Mouse (Mus musculus): ENCODE results near the gene Tnfaip8l1. TPM values are rescaled to one million over a fixed set of nuclear protein-coding genes. Genes with fewer than 3 reads are reported as not detected.

Gene Tnfaip8l1
- polyA plus RNA-seq, 1 experiment from 2014 or later = 9.8 TPM

DNA sequence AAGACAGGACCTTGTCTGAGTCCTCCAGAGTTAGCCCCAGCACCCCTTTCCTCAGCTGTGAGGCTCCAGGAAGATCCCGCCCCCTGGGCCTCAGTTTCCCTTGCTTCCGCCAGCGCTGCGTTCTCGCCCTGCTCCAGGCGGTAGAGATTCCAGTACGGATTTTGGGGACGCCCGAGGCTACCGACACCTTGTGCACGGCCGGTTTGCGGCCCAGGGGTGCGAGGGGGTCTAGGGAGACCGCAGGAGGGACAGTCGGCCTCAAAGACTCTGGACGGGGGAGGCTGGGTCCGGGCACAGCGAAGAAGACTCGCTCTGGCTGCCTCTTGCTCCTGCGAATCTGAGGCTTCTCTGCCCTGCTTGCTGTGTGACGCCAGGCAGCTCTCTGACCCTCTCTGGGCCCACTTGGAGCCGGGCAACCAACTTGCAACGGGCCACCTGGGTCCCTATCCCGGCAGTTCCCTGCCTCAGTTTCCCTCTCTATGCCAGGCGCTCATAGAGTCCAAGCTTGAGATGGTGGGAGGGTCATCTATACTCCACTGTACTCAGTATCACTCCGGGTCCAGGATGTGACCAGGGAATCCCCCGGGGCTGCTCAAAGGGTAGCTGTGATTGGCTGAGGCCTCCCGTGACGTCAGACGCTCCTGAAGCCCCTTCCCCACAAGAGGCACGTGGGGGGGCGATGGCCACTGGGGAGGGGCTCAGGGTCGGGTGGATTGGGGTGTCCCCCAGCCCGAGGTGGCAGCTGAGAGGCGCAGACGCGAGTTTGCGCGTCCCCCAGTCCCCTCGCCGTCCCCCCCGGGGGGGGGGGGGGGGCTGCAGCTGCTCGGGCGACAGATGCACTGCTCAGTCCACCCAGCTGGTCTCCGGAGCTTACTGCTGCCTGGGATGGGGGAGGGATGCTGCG lies 20.3 kb upstream of the Tnfaip8l1 start:
- H3K36me3 ChIP-seq = no peaks in the 10 kb centered on the region
- H3K9ac ChIP-seq = peak overlapping the region; percentile 44
- no peak overlapping the region for H3K27ac ChIP-seq
- under 1% methylated on average over 44 of the region's 47 CpGs for WGBS
- H3K27me3 ChIP-seq (replicated peaks) = peaks cover 61% of the 10 kb centered on the region
- peak overlapping the region; percentile 39 for H3K4me3 ChIP-seq
- ATAC-seq (ENCODE audit: low FRiP score, low read depth) = peak; percentile 73
- peak overlapping the region; percentile 69 for H3K4me2 ChIP-seq (replicated peaks)
- H3K4me1 ChIP-seq = peaks cover 46% of the 10 kb centered on the region
- no peaks in the 10 kb centered on the region for H3K9me3 ChIP-seq

DNA sequence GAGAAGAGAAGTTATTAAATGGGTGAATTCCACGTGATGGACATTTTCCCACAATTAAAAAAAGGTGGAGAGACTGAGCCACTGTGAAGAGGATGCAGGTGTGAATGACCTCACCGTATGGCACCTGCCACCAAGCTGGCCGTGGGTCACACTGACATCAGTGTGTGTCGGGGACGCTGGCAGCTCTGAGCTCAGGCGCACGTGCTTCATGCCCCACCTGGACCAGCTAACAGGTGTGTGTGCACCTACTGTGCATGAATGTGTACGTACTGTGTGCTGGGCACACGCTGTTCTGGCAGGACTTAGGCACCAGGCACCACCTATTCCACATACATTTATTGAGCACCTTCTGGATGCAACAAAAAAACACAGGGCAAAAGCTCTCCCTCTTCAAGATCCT lies 17.7 kb upstream of the Tnfaip8l1 start:
- Histone ChIP-seq H3K9ac (no peak overlapping the region), H3K4me1 (peaks cover 36% of the 10 kb centered on the region), H3K27me3 (replicated peaks) (peaks cover 70% of the 10 kb centered on the region)

DNA sequence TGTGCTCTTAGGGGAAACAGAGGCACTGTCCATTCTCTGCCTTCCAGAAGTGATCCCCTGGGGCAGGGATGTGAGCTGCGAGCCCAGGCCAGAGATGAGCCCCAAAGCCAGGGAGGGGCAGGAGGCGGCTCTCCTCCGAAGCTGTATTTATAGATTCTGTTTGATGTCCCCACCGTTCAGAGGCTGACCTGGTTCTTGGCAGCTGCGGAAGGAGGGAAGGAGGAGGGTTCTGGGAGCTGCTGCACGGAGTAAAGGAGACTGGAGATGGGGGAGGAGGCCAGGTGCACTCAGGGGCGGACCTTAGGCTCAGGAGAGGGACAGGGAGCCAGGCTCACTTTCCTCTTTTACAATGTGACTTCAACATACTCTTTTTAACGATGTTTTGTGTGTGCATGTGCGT lies 16.1 kb upstream of the Tnfaip8l1 start:
- H3K4me3 ChIP-seq = no peak overlapping the region
- no peak for ATAC-seq (ENCODE audit: low FRiP score, low read depth)
- H3K36me3 ChIP-seq = no peaks in the 10 kb centered on the region
- peaks cover 31% of the 10 kb centered on the region for H3K4me1 ChIP-seq
- no peak overlapping the region for H3K27ac ChIP-seq
- H3K4me2 ChIP-seq (replicated peaks) = no peak overlapping the region
- H3K9me3 ChIP-seq = no peaks in the 10 kb centered on the region
- no peak overlapping the region for H3K9ac ChIP-seq
- 15% methylated on average over 9 of the region's 9 CpGs for WGBS
- H3K27me3 ChIP-seq (replicated peaks) = peaks cover 71% of the 10 kb centered on the region

More for the DNA sequence above, 17.7 kb upstream of the Tnfaip8l1 start:
- Histone ChIP-seq H3K36me3 (no peaks in the 10 kb centered on the region), H3K4me3 (no peak overlapping the region), H3K4me2 (replicated peaks) (no peak overlapping the region), H3K9me3 (no peaks in the 10 kb centered on the region), H3K27ac (no peak overlapping the region)
- no peak for ATAC-seq (ENCODE audit: low FRiP score, low read depth)
- 72% methylated on average over 9 of the region's 9 CpGs for WGBS

DNA sequence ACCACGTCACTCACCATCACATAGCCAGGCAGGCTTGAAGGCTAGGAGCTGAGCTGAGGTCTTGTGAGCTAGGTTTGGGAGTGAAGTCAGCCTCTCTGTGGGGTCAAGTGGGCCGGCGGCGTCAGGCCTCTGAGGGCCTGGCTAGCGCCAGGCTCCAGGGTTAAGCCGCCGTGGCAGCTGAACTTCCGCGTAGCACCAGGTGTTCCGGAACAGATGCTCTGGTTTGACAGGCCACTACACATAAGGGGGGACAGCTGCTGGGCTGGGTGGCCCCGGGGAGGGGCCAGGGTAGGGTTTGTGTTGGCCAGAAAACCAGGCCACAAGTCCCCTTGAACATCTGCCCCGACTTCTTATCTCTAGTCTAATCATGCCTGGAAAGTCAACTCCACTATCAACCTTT lies 14.9 kb upstream of the Tnfaip8l1 start:
- Histone ChIP-seq H3K9me3 (no peaks in the 10 kb centered on the region), H3K4me3 (no peak overlapping the region), H3K4me1 (peaks cover 20% of the 10 kb centered on the region), H3K36me3 (no peaks in the 10 kb centered on the region), H3K27ac (no peak overlapping the region), H3K4me2 (replicated peaks) (no peak overlapping the region), H3K27me3 (replicated peaks) (peaks cover 63% of the 10 kb centered on the region), H3K9ac (no peak overlapping the region)
- ATAC-seq (ENCODE audit: low FRiP score, low read depth) = no peak
- WGBS = 56% methylated on average over 12 of the region's 12 CpGs

DNA sequence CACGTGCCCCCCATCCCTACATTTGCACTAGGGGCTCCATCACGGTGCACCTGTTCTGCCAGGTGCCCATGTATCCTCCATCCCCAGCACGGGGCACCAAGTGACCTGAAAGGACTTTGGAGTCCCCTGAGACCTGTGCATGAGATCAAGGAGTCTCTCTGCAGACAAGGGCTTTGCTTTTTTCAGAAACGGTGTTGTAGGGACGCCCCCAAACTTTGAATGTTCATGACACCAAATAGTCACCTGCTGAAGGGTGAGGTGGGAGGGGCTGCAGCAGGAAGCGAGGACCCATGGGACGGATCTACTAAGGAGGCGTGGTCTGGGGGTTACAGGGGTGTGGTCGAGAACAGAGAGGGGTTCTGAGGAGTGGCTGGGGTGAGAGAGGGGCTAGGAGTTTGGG lies 14.0 kb upstream of the Tnfaip8l1 start:
- WGBS = 17% methylated on average over 9 of the region's 9 CpGs
- no peak for ATAC-seq (ENCODE audit: low FRiP score, low read depth)
- Histone ChIP-seq H3K27ac (no peak overlapping the region), H3K9ac (no peak overlapping the region), H3K4me2 (replicated peaks) (peak overlapping the region; percentile 59), H3K36me3 (no peaks in the 10 kb centered on the region), H3K4me3 (peak overlapping the region; percentile 28; the same call in 1 of the 2 replicates), H3K9me3 (no peaks in the 10 kb centered on the region), H3K4me1 (peaks cover 15% of the 10 kb centered on the region), H3K27me3 (replicated peaks) (peaks cover 62% of the 10 kb centered on the region)

DNA sequence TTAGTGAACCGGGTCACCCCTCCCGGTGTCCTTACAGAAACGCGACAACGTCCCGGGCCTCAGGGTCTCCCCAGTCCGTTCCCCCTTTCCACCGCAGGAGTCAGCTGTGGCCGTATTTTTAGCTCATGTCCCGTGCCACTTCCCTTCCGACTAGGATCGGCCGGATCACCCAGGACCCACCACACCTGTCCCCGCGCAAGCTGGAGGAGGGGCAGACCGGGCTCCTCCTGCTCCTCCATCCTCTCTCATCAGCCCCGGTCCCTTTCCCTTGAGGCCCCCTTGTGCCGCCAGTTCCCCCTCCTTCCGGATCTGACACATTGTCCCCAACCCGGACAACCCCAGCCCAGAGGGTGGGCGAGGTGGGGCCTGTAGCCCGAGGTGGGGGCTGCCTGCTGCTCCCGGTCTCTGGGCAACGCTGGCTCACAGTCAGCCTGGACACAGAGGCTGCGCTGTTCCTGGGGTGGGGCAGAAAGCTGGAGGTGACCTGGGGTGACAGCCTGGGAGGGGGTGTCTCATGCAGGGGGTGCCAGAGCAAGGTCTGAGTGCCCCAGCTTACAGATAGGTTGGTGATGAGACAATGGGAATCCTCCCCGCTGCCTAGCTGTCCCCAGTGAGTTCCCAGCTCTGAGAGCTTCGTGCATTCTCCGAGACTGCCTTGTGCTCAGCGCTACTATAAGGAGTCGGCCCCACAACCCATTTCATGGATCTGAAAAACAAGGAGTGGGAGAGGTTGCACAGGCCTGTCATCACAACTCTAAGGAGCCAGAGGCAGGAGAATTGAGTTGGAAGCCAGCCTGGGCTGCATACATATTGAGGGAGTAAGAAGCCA lies 13.3 kb upstream of the Tnfaip8l1 start:
- H3K27me3 ChIP-seq (replicated peaks) = peaks cover 57% of the 10 kb centered on the region
- ATAC-seq (ENCODE audit: low FRiP score, low read depth) = peak; percentile 21; the same call in 1 of the 2 replicates

DNA sequence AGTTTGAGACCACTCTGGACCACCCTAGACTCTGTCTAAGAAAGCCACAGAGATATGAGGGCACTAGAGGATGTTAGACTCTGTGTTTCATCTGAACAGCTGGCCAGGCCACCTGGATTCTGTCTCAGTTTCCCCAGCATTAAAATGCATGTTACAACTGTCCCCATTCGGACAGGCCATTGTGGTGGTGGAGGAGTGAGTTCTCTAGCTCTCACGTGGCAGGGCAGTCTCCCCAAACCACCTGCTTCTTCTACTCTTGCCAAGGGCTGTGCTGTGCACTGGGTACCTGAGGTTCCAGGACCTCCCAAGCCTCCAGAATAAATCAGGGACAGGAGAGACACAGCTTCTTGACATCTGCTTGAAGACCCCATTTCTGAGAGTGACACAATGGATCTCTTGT lies 12.4 kb upstream of the Tnfaip8l1 start:
- WGBS = 32% methylated on average over 2 of the region's 2 CpGs

More for the DNA sequence above, 13.3 kb upstream of the Tnfaip8l1 start:
- 1% methylated on average over 30 of the region's 30 CpGs for WGBS
- H3K27ac ChIP-seq = no peak overlapping the region
- no peaks in the 10 kb centered on the region for H3K36me3 ChIP-seq
- peak overlapping the region; percentile 64 for H3K9ac ChIP-seq
- no peaks in the 10 kb centered on the region for H3K9me3 ChIP-seq
- peak overlapping the region; percentile 59 for H3K4me2 ChIP-seq (replicated peaks)
- H3K4me3 ChIP-seq = peak overlapping the region; percentile 28
- H3K4me1 ChIP-seq = peaks cover 22% of the 10 kb centered on the region

DNA sequence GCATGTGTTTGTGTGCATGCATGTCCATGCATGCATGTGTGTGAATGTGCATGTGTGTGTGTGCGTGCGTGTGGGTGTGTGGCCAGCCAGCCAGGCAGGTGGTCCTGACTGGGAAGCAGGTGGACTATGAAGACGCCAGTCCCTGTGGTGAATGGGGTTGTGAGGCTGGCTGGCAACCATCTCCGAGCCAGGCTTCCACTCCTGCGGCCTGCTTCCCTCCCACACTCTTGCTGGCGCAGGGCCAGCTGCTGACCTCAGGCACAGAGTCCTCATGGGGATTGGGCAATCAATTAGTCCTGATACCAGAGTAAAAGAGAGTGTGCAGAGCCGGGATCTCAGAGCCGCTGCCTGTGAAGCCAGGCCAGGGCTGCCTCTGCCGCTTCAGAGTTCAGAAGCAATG lies 8.6 kb upstream of the Tnfaip8l1 start:
- peak; percentile 54; the same call in 1 of the 2 replicates for ATAC-seq (ENCODE audit: low FRiP score, low read depth)
- H3K9me3 ChIP-seq = no peaks in the 10 kb centered on the region
- no peak overlapping the region for H3K4me3 ChIP-seq
- H3K27ac ChIP-seq = no peak overlapping the region; the same call in 1 of the 2 replicates
- H3K4me1 ChIP-seq = peaks cover 19% of the 10 kb centered on the region
- WGBS = 36% methylated on average over 9 of the region's 9 CpGs
- H3K27me3 ChIP-seq (replicated peaks) = peaks cover 54% of the 10 kb centered on the region
- H3K4me2 ChIP-seq (replicated peaks) = peak overlapping the region; percentile 16; the same call in 1 of the 2 replicates
- H3K9ac ChIP-seq = no peak overlapping the region
- no peaks in the 10 kb centered on the region for H3K36me3 ChIP-seq

More for the DNA sequence above, 12.4 kb upstream of the Tnfaip8l1 start:
- H3K4me3 ChIP-seq = no peak overlapping the region
- no peak for ATAC-seq (ENCODE audit: low FRiP score, low read depth)
- no peaks in the 10 kb centered on the region for H3K36me3 ChIP-seq
- H3K27ac ChIP-seq = no peak overlapping the region
- no peak overlapping the region for H3K4me2 ChIP-seq (replicated peaks)
- H3K27me3 ChIP-seq (replicated peaks) = peaks cover 55% of the 10 kb centered on the region
- H3K9ac ChIP-seq = no peak overlapping the region
- H3K4me1 ChIP-seq = peaks cover 27% of the 10 kb centered on the region
- H3K9me3 ChIP-seq = no peaks in the 10 kb centered on the region

DNA sequence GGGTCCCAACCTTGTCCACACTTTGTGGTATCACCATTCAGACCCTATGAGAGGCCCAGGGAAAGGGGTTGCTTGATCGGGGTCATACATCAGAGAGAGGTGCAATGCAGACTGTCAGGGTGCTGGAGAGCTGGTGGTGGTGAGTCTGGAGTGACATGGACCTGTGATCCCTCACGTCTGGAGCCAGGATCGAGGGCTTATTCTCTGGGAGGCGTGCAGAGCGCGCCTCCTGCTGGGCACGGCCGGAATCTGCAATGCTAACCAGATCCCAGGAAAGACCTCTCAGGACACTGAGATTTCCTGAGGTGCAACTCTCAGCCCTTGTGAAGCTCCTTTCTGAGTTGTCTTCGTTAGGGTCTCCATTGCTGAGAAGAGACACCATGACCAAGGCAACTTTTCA lies 2.5 kb upstream of the Tnfaip8l1 start:
- H3K27ac ChIP-seq = no peak overlapping the region
- no peaks in the 10 kb centered on the region for H3K36me3 ChIP-seq
- 4% methylated on average over 9 of the region's 9 CpGs for WGBS
- H3K4me2 ChIP-seq (replicated peaks) = no peak overlapping the region
- H3K4me1 ChIP-seq = peaks cover 16% of the 10 kb centered on the region
- H3K9me3 ChIP-seq = no peaks in the 10 kb centered on the region
- peaks cover 31% of the 10 kb centered on the region for H3K27me3 ChIP-seq (replicated peaks)
- no peak for ATAC-seq (ENCODE audit: low FRiP score, low read depth)
- H3K9ac ChIP-seq = 0 out of 2 replicates have a peak overlapping the region, but pooled peaks have one; percentile 13
- no peak overlapping the region for H3K4me3 ChIP-seq

DNA sequence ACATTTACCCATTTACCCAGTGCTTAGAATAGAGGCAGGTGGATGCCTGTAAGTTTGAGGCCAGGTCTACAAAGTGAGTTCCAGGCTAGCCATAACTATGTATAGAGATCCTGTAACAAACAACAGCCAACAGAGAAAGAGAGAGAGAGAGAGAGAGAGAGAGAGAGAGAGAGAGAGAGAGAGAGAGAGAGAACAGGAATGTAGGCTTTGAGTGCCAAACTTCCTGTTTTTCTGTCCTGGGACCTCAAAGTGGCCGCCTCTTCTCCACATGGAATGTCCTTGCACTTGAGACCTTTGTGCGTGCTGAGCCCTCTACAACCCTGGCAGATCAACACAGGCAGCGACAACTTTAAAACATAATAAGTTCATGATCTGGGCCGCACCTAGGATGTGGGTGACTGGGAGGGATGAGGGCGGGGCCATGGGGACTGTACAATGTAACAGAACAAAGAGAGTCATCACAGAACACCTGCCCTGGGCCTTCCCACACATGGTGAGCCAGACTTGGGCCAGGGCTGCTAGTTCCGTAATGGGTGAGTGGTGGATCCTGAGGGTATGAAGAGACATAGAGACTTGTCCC lies 1.3 kb downstream of the Tnfaip8l1 start:
- H3K4me2 ChIP-seq (replicated peaks) = peak overlapping the region; percentile 69
- H3K27me3 ChIP-seq (replicated peaks) = peaks cover 6% of the 10 kb centered on the region; the same call in 1 of the 2 replicates
- no peak for ATAC-seq (ENCODE audit: low FRiP score, low read depth)
- WGBS = 80% methylated on average over 6 of the region's 6 CpGs
- H3K9ac ChIP-seq = no peak overlapping the region
- no peak overlapping the region for H3K4me3 ChIP-seq
- H3K36me3 ChIP-seq = no peaks in the 10 kb centered on the region
- H3K4me1 ChIP-seq = peaks cover 23% of the 10 kb centered on the region
- H3K9me3 ChIP-seq = no peaks in the 10 kb centered on the region
- H3K27ac ChIP-seq = no peak overlapping the region

DNA sequence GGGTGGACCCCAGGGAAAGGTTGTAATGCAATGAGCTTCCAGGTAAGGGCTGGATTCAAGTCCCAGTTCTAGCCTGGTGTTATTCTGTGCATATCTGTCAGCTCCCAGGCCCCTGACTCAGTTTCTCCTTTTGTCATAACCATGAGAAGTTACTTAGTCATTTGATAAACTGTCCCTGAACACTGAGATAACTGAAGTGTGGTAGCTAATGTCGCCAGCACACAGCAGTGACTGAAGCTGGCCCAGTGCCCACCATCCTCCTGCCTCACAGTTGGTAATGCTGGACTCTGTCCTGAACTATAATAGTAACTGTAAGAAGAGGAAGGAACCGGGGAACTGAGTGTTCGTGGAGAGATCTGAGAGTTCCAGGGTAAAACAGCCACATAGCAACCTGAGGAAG lies 2.2 kb downstream of the Tnfaip8l1 start:
- H3K27me3 ChIP-seq (replicated peaks) = no peaks in the 10 kb centered on the region
- ATAC-seq (ENCODE audit: low FRiP score, low read depth) = no peak
- WGBS = 83% methylated on average over 3 of the region's 3 CpGs
- H3K36me3 ChIP-seq = no peaks in the 10 kb centered on the region
- H3K4me1 ChIP-seq = peaks cover 23% of the 10 kb centered on the region
- H3K9ac ChIP-seq = no peak overlapping the region
- H3K27ac ChIP-seq = no peak overlapping the region
- no peak overlapping the region for H3K4me3 ChIP-seq
- H3K9me3 ChIP-seq = no peaks in the 10 kb centered on the region
- no peak overlapping the region for H3K4me2 ChIP-seq (replicated peaks)

DNA sequence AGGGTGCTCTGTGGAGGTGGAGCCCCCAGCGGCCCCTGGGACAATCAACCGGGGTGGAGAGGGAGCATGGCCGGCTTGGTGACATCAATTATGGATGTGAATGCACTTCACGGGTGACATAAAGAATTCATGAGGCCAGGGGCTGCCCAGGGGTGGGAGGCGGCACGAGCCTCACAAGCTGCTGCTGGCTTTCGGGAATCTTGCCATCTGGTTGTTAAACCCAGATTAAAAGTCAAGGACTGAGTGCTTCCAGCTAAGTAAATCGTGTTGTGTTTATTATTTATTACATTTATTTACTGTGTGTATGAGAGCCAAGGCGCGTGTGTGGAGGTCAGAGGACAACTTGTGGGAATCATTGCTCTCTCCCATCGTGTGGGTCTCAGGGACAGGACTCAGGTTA lies 3.4 kb downstream of the Tnfaip8l1 start:
- 31% methylated on average over 11 of the region's 11 CpGs for WGBS
- Histone ChIP-seq H3K36me3 (no peaks in the 10 kb centered on the region), H3K9me3 (no peaks in the 10 kb centered on the region), H3K27ac (no peak overlapping the region), H3K4me3 (no peak overlapping the region), H3K9ac (0 out of 2 replicates have a peak overlapping the region, but pooled peaks have one; percentile 35), H3K27me3 (replicated peaks) (no peaks in the 10 kb centered on the region), H3K4me2 (replicated peaks) (peak overlapping the region; percentile 30; the same call in 1 of the 2 replicates), H3K4me1 (peaks cover 35% of the 10 kb centered on the region)
- no peak for ATAC-seq (ENCODE audit: low FRiP score, low read depth)

Data from neural tube, embryonic 12.5 days (tissue).